Mouse (Mus musculus) CD8-positive naive resting alpha-beta T cell, adult 2 months (primary cell): ENCODE measurements around the gene Mtmr1.

Source experiments
- DNase-seq, 2 experiments: peaks; one replicate each; pipeline ENCODE4 v3.0.0; 2022; ENCODE audit warnings: low read depth in 2 of 2, low spot score in 2 of 2

The Mtmr1 gene

GRCm38 (mm10) chrX:71439473-71439872, 74.9 kb downstream of the Mtmr1 start:
- no peak for DNase-seq

- DNase-seq, result no peak
Observed at GRCm38 (mm10) chrX:71442916-71443315, 78.4 kb downstream of the Mtmr1 start.

GRCm38 (mm10) chrX:71456078-71456737, 91.6 kb downstream of the Mtmr1 start:
- DNase-seq, result no peak

- DNase-seq, result no peak
Observed at GRCm38 (mm10) chrX:71464138-71464826, 99.7 kb downstream of the Mtmr1 start.

- no peak for DNase-seq
Observed at GRCm38 (mm10) chrX:71465417-71465816, 100.9 kb downstream of the Mtmr1 start.

GRCm38 (mm10) chrX:71467491-71467890, 102.9 kb downstream of the Mtmr1 start:
- DNase-seq, result no peak
